Mouse (Mus musculus) left cerebral cortex, adult 8-10 months (tissue): ENCODE measurements around the gene Cdkn2d. TPM values are rescaled to one million over a fixed set of nuclear protein-coding genes. Genes with fewer than 3 reads are reported as not detected.

Source experiments
- DNase-seq, 2 experiments: peaks; one replicate each; pipeline ENCODE4 v3.0.0; 2022; ENCODE audit warnings: low spot score in 2 of 2
- total RNA-seq, 4 experiments: library from RNA; stranded (reverse); gene quantifications; 2 replicates each; pipeline ENCODE4 v1.2.4; 2022

The Cdkn2d gene
- total RNA-seq, 4 experiments from 2014 or later: 53.5 to 63.9 (median 58.8) TPM

DNA sequence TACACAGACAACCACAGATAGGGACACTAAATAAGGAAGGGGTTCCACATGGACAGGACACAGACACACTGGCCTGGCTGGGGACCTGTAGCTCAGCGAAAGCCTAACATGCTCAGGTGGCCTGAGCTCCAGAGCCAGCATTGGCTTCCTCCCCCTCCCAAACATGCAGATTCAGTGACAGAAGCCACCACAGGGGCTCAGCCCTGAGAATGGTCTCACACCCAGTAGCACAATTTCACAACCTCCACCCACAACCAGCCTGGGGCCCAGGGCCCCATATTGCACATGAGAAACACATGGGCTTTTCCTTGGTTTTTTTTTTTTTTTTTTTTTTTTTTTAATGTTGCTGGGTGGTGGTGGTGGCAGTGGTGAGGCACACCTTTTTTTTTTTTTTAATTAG is 44.9 kb downstream of the Cdkn2d start:
- no peak for DNase-seq

DNA sequence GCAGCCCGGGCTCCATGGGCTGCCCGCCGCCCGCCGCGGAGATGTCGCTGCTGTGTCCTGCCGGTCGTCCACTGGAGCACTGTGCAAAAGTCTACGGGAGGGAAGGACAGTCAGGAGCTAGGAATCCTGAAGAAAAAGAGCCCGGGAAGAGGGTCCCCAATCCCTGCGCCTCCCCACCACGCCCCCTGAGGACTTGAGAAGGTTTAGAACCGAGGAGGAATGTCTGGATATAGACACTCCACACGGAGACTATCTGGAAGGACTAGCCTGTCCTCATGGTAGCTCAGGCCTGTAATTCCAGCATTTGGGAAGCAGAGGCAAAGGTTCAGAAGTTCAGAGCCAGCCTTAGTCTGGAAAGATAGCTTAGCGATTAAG is 46.1 kb downstream of the Cdkn2d start:
- no peak for DNase-seq

DNA sequence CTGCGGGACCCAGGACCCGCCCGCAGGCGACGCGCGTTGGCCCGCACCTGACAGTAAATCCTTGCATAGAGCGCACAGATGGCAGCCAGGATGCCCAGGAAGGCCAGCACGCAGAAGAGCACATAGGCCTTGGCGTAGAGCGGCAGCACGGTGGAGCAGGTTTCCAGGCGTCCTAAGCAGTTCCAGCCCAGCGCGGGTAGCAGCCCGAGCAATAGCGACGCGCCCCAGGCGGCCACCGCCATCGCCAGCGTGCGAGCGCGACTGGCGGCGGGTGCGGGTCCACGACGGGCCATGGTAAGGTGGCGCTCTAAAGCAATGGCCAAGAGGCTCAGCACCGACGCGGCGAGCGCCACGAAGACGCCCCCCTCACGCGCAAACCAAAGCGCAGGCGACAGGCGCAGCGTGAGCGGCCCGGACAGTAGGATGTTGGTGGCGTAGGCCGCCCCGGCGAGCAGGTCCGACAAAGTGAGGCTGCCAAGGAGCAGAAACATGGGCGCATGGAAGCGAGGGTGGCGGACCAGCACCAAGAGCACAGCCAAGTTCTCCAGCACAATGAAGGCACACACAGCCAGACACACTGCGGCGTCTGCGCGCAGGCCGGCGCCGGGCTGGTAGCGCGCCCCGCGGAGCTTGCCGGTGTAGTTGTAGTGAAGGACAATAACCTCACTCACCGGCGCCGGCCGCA is 46.6 kb downstream of the Cdkn2d start:
- DNase-seq: no peak

DNA sequence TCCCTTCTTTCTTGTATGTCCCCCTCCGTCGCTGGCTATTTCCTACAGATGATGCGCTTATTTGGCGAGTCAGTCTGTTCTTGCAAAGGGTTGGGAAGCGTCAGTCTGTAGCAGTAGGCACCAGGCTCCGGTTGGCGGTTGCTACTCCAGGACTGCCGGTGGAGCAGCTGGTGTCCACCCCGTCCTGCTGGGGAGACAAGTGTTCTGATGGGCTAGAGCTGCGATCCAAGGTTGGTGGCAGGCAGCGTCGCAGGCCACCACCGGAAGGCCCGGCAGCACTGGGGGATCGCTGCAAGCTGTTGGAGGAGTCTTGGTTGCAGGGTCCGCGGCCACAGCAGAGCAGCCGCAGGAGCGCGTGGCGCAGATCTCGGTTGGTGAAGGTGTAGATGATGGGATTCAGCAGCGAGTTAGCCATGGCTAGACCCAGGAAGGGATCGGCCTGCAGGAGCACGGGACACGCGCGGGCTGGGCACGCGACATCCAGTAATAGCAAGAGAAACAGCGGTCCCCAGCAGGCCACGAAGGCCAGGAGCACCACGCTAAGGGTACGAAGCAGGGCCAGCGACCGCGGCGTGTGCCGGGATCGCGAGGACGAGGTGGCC is 47.3 kb downstream of the Cdkn2d start:
- no peak for DNase-seq

DNA sequence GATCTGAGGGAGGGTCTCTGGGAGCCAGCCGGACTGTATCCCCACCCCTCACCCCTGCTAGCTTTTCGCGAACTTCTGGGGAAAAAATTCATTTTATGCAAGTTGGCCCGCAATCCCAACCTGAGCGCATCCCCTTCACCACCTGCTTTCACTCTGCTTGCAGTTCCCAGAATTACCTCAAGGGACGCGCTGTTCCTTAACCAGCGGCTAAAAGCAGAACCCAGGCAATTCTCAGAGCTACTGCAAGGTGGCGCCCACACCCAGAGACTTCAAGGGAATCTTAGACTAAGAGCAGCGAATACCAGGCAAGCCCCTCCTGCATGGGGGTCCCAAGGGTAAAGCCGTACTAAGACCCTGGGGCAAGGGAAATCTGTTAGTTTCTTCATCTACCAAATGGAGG is 49.9 kb downstream of the Cdkn2d start:
- peak in 1 of 2 experiments; percentile 62 for DNase-seq

DNA sequence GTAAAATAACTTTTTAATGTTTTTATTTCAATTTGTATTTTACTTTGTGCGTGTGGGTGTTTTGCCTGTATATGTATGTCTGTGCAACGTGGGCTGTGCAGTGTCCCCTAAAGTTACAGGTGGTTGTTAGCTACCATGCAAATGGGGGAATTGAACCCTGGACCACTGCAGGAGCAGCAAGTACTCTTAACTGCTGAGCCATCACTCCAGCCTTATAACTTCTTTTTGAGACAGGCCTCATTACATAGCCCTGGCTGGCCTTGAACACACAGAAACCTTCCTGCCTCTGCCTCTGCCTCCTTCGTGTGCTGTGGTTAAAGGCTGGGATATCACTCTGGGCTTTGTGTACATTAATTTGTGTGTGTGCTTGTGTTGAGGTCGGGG is 51.8 kb downstream of the Cdkn2d start:
- no peak for DNase-seq

DNA sequence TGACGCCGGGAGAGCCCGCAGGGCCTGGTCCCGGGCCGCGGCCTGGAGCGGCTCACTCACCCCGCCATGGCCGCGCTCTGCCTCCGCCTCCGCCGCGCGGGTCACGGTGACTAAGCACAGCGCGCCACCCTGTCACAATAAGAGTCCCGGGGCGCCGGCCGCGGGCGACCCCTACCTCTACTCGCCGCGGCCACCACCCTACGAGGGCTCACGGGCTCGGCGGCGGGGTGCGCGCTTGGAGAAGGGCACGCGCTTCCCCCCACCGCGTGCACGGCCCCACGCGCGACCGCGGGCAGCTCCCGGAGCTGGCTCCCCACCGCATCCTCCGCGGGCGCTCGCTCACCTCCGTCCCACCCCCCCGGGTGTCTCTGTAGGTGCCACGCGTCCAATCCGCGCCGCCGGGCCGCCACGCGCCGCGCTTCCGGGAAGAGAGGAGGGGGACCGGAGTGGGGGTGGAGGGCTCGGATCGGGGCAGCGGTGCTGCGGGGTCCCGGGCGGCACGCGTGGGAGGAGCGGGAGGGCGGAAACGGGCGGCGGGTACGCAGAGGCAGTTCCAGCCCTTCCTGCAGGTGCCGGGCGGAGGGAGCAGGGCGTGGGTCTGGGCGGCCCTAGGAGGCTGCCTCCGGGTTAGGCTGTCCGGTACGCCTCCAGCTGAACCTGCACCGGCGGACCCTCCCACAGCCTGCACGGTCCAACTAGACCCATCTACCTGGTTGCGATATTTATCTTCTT is 52.3 kb downstream of the Cdkn2d start, which contains the start of gene Keap1:
Gene Keap1, minus strand, starts transcription at position 629 of the 732 bp plus-strand sequence.
- DNase-seq: peak; percentile 67

Other genes with a start within 250 kb of the Cdkn2d start
- 1 to 10 TPM in 2 of 4 experiments, not detected in 2; 1.1 to 1.7 TPM for gene Zglp1, start 224.3 kb downstream of the Cdkn2d start, total RNA-seq
- gene Gm49373, start 218.3 kb downstream of the Cdkn2d start, total RNA-seq: 1 to 10 TPM in 2 of 4 experiments, under 1 TPM in 1, not detected in 1; 0.55 to 2.3 (median 1.8) TPM
- 10 to 100 TPM; 55.8 to 63.7 (median 58.3) TPM for gene Fdx1l, start 217.8 kb downstream of the Cdkn2d start, total RNA-seq
- 1 to 10 TPM; 1.3 to 2.2 (median 1.6) TPM for gene Gm38431, start 199.4 kb downstream of the Cdkn2d start, total RNA-seq
- 10 to 100 TPM; 24.4 to 30.0 (median 26.6) TPM for gene Raver1, start 199.4 kb downstream of the Cdkn2d start, total RNA-seq
- gene Tyk2, start 160.2 kb downstream of the Cdkn2d start, total RNA-seq: 10 to 100 TPM; 11.1 to 14.5 (median 13.3) TPM
- gene Cdc37, start 141.4 kb downstream of the Cdkn2d start, total RNA-seq: 100 to 1,000 TPM; 116 to 150 (median 135) TPM
- gene Pde4a, start 125.7 kb downstream of the Cdkn2d start, total RNA-seq: 10 to 100 TPM; 91.9 to 94.8 (median 93.7) TPM
- gene Keap1, start 52.0 kb downstream of the Cdkn2d start, total RNA-seq: 10 to 100 TPM; 57.8 to 68.8 (median 59.9) TPM
- 10 to 100 TPM; 14.8 to 20.5 (median 16.8) TPM for gene S1pr5, start 43.0 kb downstream of the Cdkn2d start, total RNA-seq
- gene Atg4d, start 26.1 kb downstream of the Cdkn2d start, total RNA-seq: 10 to 100 TPM; 35.3 to 48.7 (median 39.7) TPM
- 10 to 100 TPM; 33.5 to 43.4 (median 39.4) TPM for gene Kri1, start 3.4 kb downstream of the Cdkn2d start, total RNA-seq
- gene Ap1m2, start 20.9 kb upstream of the Cdkn2d start, total RNA-seq: 1 to 10 TPM; 1.2 to 1.5 (median 1.4) TPM
- gene Slc44a2, start 29.3 kb upstream of the Cdkn2d start, total RNA-seq: 10 to 100 TPM; 48.0 to 68.9 (median 52.3) TPM
- 10 to 100 TPM; 90.2 to 93.1 (median 91.0) TPM for gene Ilf3, start 76.5 kb upstream of the Cdkn2d start, total RNA-seq
- gene Qtrt1, start 120.4 kb upstream of the Cdkn2d start, total RNA-seq: 10 to 100 TPM; 17.0 to 28.0 (median 23.5) TPM
- gene Dnm2, start 133.5 kb upstream of the Cdkn2d start, total RNA-seq: 10 to 100 TPM; 49.5 to 64.9 (median 60.9) TPM
- 10 to 100 TPM; 15.1 to 18.4 (median 16.4) TPM for gene Tmed1, start 218.8 kb upstream of the Cdkn2d start, total RNA-seq
- under 1 TPM in 3 of 4 experiments, not detected in 1; 0.27 to 0.68 (median 0.41) TPM for gene AB124611, start 234.8 kb upstream of the Cdkn2d start, total RNA-seq